Mouse (Mus musculus): ENCODE data around the gene Cilp. TPM values are rescaled to one million over a fixed set of nuclear protein-coding genes. Genes with fewer than 3 reads are reported as not detected.

Cilp gene
- polyA plus RNA-seq, 1 experiment from 2014 or later, result 0.52 TPM

DNA sequence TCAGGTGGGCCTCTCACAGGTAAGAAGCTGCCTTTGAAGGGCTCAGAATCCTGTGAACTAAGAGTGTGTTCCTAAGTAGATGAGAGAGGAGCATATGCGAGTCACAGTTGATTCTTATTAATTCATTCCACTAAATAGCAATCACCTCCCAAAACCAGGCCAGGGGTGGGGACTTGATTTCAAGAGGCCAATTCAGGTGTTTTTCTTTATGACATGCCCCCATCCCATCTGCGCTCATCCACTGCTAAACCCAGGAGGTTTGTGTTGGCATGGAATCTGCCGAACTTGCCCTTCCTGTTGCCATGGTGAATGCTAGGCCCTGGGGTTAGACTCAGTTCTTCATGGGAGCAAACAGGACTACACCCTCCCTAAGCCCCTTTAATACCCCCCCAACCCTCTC, 24.4 kb upstream of the Cilp start:
- no peak for ATAC-seq (replicated peaks; ENCODE audit: low FRiP score)
- DNase-seq (ENCODE audit: low spot score), result no peak
- H3K27ac ChIP-seq (ENCODE audit: low read depth, low read length), result no peak overlapping the region
- H3K27me3 ChIP-seq (ENCODE audit: control insufficient read depth, insufficient read depth, low read length), result no peaks in the 10 kb centered on the region
- H3K4me3 ChIP-seq (ENCODE audit: low read depth, low read length), result no peak overlapping the region
- no peaks in the 10 kb centered on the region for H3K36me3 ChIP-seq (ENCODE audit: control insufficient read depth, insufficient read depth, low read length)
- 85% methylated on average over 3 of the region's 3 CpGs for WGBS
- no peak overlapping the region for H3K9ac ChIP-seq (ENCODE audit: low read length)
- no peaks in the 10 kb centered on the region for H3K4me1 ChIP-seq (replicated peaks; ENCODE audit: control insufficient read depth, insufficient read depth, low read length)
- H3K9me3 ChIP-seq (ENCODE audit: control insufficient read depth, low read length), result no peaks in the 10 kb centered on the region
- no peak overlapping the region for H3K4me2 ChIP-seq (ENCODE audit: low read depth, low read length, severe bottlenecking)

DNA sequence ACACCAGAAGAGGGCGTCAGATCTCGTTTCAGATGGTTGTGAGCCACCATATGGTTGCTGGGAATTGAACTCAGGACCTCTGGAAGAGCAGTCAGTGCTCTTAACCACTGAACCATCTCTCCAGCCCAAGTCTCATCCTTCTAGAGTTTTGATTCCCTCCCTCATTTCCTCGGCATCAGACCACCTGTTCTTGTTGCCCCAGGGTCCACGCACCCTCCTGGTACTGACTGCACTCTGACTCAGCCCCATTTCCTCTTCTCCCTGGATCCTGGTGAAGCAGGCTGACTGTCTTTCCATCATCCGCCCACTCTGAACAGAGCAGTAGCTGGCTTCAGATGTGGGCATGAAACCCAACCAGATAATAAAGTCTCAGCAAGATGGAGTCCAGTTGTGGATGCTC, 23.0 kb upstream of the Cilp start:
- DNase-seq (ENCODE audit: low spot score), result no peak
- H3K4me1 ChIP-seq (replicated peaks; ENCODE audit: control insufficient read depth, insufficient read depth, low read length), result no peaks in the 10 kb centered on the region

DNA sequence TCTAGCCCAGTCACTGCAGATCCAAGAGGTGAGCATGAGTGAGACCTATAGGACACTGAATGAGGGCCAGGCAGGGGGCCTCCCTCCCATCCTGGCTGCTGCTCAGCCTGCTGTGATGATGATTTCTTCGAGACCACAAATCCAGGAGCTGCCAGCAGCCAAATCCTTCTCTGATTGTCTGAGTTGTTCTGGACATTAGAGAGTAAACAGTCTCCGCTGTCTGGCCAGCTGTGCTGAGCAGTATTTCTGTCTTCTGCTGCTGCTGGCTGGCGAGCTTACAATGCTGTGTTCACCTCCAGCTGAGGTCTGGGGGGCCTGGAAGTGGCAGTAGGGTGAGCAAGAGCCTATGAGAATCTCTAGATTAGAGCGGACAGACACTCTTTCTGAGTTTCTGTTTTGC, 21.7 kb upstream of the Cilp start:
- no peaks in the 10 kb centered on the region for H3K36me3 ChIP-seq (ENCODE audit: control insufficient read depth, insufficient read depth, low read length)
- no peak overlapping the region for H3K4me2 ChIP-seq (ENCODE audit: low read depth, low read length, severe bottlenecking)
- no peaks in the 10 kb centered on the region for H3K9me3 ChIP-seq (ENCODE audit: control insufficient read depth, low read length)
- no peaks in the 10 kb centered on the region for H3K27me3 ChIP-seq (ENCODE audit: control insufficient read depth, insufficient read depth, low read length)
- H3K9ac ChIP-seq (ENCODE audit: low read length), result no peak overlapping the region
- ATAC-seq (replicated peaks; ENCODE audit: low FRiP score), result no peak
- WGBS, result 45% methylated on average over 4 of the region's 4 CpGs
- DNase-seq (ENCODE audit: low spot score), result no peak
- H3K4me1 ChIP-seq (replicated peaks; ENCODE audit: control insufficient read depth, insufficient read depth, low read length), result no peaks in the 10 kb centered on the region
- H3K27ac ChIP-seq (ENCODE audit: low read depth, low read length), result no peak overlapping the region
- no peak overlapping the region for H3K4me3 ChIP-seq (ENCODE audit: low read depth, low read length)

More for the DNA sequence above, 23.0 kb upstream of the Cilp start:
- H3K36me3 ChIP-seq (ENCODE audit: control insufficient read depth, insufficient read depth, low read length), result no peaks in the 10 kb centered on the region
- WGBS, result 68% methylated on average over 5 of the region's 5 CpGs
- no peak for ATAC-seq (replicated peaks; ENCODE audit: low FRiP score)
- no peak overlapping the region for H3K4me2 ChIP-seq (ENCODE audit: low read depth, low read length, severe bottlenecking)
- H3K27me3 ChIP-seq (ENCODE audit: control insufficient read depth, insufficient read depth, low read length), result no peaks in the 10 kb centered on the region
- H3K9ac ChIP-seq (ENCODE audit: low read length), result no peak overlapping the region
- no peak overlapping the region for H3K4me3 ChIP-seq (ENCODE audit: low read depth, low read length)
- no peak overlapping the region for H3K27ac ChIP-seq (ENCODE audit: low read depth, low read length)
- H3K9me3 ChIP-seq (ENCODE audit: control insufficient read depth, low read length), result no peaks in the 10 kb centered on the region

DNA sequence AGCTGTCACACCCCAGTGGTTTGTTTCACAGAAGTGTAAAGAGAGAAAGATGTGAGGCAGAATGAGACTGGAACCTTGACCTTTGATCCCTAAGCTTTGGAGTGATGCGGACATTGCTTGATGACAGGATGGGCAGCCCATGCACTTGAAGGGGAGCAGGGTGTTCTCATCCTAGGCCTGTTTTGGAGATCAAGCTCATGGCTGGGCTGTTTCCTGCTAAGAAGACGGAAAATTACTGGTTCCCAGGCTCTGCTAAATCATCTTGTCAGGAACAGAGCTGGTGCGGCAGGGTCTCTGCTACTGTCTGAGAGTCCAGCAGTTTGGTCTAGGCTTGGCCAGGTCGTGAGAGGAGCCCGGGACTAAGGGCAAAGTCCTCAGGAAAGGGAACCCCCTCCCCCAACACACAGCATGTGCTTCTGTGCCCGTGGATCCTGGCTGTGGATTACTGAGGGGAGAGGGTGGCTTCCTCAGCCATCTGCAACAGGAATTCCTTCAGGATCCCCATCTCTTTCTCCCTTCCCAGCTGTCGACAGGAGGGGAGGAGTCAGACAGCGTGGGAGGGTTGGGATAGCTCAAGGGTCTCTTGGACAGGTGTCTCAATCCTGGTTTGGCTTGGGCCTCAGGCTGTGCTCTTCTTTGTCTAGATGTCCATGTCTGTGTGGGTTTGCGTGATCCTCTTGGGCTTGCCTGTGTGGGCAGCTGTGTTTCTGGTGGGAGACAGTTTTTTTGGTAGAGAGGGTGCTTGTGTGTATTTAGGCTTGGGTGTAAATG, 20.8 kb upstream of the Cilp start:
- H3K4me2 ChIP-seq (ENCODE audit: low read depth, low read length, severe bottlenecking), result no peak overlapping the region
- no peak overlapping the region for H3K9ac ChIP-seq (ENCODE audit: low read length)
- no peak overlapping the region for H3K27ac ChIP-seq (ENCODE audit: low read depth, low read length)
- ATAC-seq (replicated peaks; ENCODE audit: low FRiP score), result no peak
- 67% methylated on average over 9 of the region's 9 CpGs for WGBS
- no peaks in the 10 kb centered on the region for H3K36me3 ChIP-seq (ENCODE audit: control insufficient read depth, insufficient read depth, low read length)
- no peak for DNase-seq (ENCODE audit: low spot score)
- H3K9me3 ChIP-seq (ENCODE audit: control insufficient read depth, low read length), result no peaks in the 10 kb centered on the region
- no peaks in the 10 kb centered on the region for H3K27me3 ChIP-seq (ENCODE audit: control insufficient read depth, insufficient read depth, low read length)
- no peaks in the 10 kb centered on the region for H3K4me1 ChIP-seq (replicated peaks; ENCODE audit: control insufficient read depth, insufficient read depth, low read length)
- no peak overlapping the region for H3K4me3 ChIP-seq (ENCODE audit: low read depth, low read length)

DNA sequence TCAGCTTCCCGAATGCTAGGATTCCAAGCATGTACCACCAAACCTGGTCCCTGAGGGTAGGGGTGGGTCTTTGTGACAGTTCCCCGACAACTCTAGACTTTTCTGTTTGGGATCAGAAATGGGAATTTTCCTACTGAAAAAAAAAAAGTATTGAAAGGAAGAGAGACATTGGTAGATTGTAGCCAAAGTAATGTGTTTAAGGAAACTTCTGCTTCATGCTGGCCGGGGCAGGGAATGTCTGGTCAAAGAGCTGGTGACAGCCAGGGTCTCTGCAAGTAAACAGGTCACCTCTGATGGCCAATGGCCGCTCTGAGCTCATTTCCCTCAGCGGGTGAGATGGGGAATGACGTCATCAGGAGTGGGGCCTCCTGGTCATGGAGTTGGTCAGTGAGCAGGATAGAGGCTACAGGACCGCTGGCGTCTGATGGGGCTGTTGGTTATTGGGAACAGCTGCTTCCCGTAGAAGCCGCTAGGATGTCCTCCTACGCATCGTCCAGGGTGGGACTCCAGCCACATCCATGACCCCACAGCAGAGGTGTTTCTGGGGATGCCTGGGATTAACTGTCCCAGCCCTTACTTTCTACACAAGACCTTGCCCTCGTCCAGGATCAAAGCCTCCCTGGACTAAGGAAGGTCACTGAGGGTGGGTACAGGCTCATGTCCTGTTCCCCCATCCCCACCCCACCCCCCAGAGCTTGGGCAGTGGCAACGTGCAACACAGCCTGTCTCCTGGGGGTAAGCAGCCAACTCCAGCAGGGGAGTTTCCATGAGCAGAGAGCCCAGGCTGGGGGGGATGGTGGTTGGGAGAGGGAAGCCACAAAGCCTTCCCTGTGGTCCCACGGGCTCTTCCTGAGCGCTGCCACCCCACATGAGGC, 17.2 kb upstream of the Cilp start:
- no peak for DNase-seq (ENCODE audit: low spot score)
- H3K9ac ChIP-seq (ENCODE audit: low read length), result no peak overlapping the region
- H3K4me2 ChIP-seq (ENCODE audit: low read depth, low read length, severe bottlenecking), result no peak overlapping the region
- H3K9me3 ChIP-seq (ENCODE audit: control insufficient read depth, low read length), result no peaks in the 10 kb centered on the region
- no peak for ATAC-seq (replicated peaks; ENCODE audit: low FRiP score)
- no peak overlapping the region for H3K27ac ChIP-seq (ENCODE audit: low read depth, low read length)
- no peaks in the 10 kb centered on the region for H3K27me3 ChIP-seq (ENCODE audit: control insufficient read depth, insufficient read depth, low read length)
- no peak overlapping the region for H3K4me3 ChIP-seq (ENCODE audit: low read depth, low read length)
- H3K36me3 ChIP-seq (ENCODE audit: control insufficient read depth, insufficient read depth, low read length), result no peaks in the 10 kb centered on the region
- WGBS, result 81% methylated on average over 16 of the region's 16 CpGs
- H3K4me1 ChIP-seq (replicated peaks; ENCODE audit: control insufficient read depth, insufficient read depth, low read length), result no peaks in the 10 kb centered on the region

DNA sequence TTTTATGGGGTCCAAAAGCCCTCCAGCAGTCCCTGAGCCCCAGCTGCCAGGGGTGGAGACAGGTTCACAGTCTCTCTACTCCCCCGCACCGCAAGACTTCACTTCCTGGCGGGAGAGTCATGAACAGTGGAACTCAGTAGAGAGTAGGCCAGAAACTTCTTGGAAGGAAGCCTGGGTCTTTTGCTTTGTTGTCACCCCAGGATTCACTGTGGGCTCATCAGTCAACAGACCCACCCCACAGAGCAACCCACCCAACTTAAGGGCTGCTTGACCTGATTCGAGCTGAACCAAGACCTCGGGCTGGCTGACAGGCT, 16.6 kb upstream of the Cilp start:
- H3K27ac ChIP-seq (ENCODE audit: low read depth, low read length), result no peak overlapping the region
- DNase-seq (ENCODE audit: low spot score) (no peak), ATAC-seq (replicated peaks; ENCODE audit: low FRiP score) (no peak)
- no peaks in the 10 kb centered on the region for H3K27me3 ChIP-seq (ENCODE audit: control insufficient read depth, insufficient read depth, low read length)
- no peaks in the 10 kb centered on the region for H3K4me1 ChIP-seq (replicated peaks; ENCODE audit: control insufficient read depth, insufficient read depth, low read length)
- no peaks in the 10 kb centered on the region for H3K9me3 ChIP-seq (ENCODE audit: control insufficient read depth, low read length)
- H3K4me2 ChIP-seq (ENCODE audit: low read depth, low read length, severe bottlenecking), result no peak overlapping the region
- no peak overlapping the region for H3K4me3 ChIP-seq (ENCODE audit: low read depth, low read length)
- 90% methylated on average over 5 of the region's 5 CpGs for WGBS
- H3K9ac ChIP-seq (ENCODE audit: low read length), result no peak overlapping the region
- no peaks in the 10 kb centered on the region for H3K36me3 ChIP-seq (ENCODE audit: control insufficient read depth, insufficient read depth, low read length)

DNA sequence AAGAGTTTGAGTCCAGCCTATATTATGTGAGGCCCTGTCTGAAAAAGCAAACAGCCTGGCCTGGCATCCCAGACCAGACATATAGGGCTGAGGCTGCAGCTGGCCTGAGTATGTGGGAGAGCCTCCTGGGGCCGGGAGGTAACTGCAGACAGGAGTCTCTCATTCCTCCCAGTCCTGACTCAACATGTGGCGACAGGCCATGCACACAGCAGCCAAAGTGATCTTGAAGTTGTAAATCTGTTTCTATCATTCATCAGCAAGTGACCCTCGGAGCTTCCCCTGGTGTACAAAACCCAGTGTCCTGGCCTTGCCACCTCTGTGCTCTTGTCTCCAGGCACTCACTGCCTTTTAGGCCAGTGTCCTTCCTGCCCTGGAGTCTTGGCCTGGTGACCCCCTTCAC, 13.0 kb upstream of the Cilp start:
- H3K4me3 ChIP-seq (ENCODE audit: low read depth, low read length), result no peak overlapping the region
- no peak overlapping the region for H3K4me2 ChIP-seq (ENCODE audit: low read depth, low read length, severe bottlenecking)
- H3K36me3 ChIP-seq (ENCODE audit: control insufficient read depth, insufficient read depth, low read length), result no peaks in the 10 kb centered on the region
- no peak overlapping the region for H3K27ac ChIP-seq (ENCODE audit: low read depth, low read length)
- H3K9me3 ChIP-seq (ENCODE audit: control insufficient read depth, low read length), result no peaks in the 10 kb centered on the region
- no peak for ATAC-seq (replicated peaks; ENCODE audit: low FRiP score)
- H3K27me3 ChIP-seq (ENCODE audit: control insufficient read depth, insufficient read depth, low read length), result no peaks in the 10 kb centered on the region
- no peak overlapping the region for H3K9ac ChIP-seq (ENCODE audit: low read length)
- WGBS, result 78% methylated on average over 3 of the region's 3 CpGs
- no peak for DNase-seq (ENCODE audit: low spot score)
- no peaks in the 10 kb centered on the region for H3K4me1 ChIP-seq (replicated peaks; ENCODE audit: control insufficient read depth, insufficient read depth, low read length)

DNA sequence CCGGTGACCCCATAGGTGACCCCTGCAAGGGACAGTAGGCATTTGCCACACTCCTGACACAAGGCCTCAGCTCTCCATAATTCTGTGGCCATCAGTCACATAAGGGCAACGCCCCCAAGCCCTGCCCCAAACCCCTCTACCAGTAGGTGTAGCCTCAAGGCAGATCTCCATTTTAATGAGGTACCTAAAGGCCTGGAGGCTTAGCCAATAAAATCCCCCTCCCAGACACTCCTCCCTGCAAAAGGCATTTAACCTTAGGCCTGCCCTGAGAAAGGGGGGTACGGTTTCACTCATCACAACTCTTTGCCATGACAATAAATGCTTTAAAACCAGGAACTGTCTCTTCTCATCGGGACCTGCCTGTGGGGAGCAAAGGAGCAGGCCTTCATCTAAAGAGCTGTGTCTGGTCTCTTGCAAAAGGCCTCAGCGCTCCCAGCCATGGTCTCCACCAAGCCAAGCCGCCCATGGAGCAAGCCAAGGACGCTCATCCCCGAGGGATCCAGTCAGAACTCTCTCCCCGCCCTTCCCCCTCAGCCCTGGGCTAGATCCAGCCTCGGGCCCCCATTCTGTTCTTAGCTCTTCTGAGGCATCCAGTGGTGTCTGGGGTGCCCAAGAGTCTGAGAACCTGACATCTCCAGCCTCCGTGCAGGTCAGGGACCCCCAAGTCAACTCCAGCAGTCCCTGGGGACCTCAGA, 8.9 kb upstream of the Cilp start:
- WGBS, result 62% methylated on average over 11 of the region's 11 CpGs
- DNase-seq (ENCODE audit: low spot score), result no peak
- H3K4me3 ChIP-seq (ENCODE audit: low read depth, low read length), result no peak overlapping the region
- no peaks in the 10 kb centered on the region for H3K36me3 ChIP-seq (ENCODE audit: control insufficient read depth, insufficient read depth, low read length)
- H3K4me1 ChIP-seq (replicated peaks; ENCODE audit: control insufficient read depth, insufficient read depth, low read length), result no peaks in the 10 kb centered on the region
- no peak overlapping the region for H3K27ac ChIP-seq (ENCODE audit: low read depth, low read length)
- H3K27me3 ChIP-seq (ENCODE audit: control insufficient read depth, insufficient read depth, low read length), result no peaks in the 10 kb centered on the region
- ATAC-seq (replicated peaks; ENCODE audit: low FRiP score), result no peak
- no peak overlapping the region for H3K4me2 ChIP-seq (ENCODE audit: low read depth, low read length, severe bottlenecking)
- no peaks in the 10 kb centered on the region for H3K9me3 ChIP-seq (ENCODE audit: control insufficient read depth, low read length)
- no peak overlapping the region for H3K9ac ChIP-seq (ENCODE audit: low read length)
